Mouse (Mus musculus) hindbrain, postnatal 0 days (tissue): ENCODE data around the gene Aim2. TPM values are rescaled to one million over a fixed set of nuclear protein-coding genes. Genes with fewer than 3 reads are reported as not detected.

Experiments
- ATAC-seq: fragments of 200-750 bp; cut with Nextera tagmentation; 2 replicates; pipeline ENCODE4 v1.8.0; 2017; ENCODE audit warnings: mild to moderate bottlenecking, moderate TSS enrichment, moderate library complexity
- DNase-seq: peaks from one replicate; pipeline ENCODE4 v3.0.0-alpha.2; 2015; ENCODE audit warnings: low spot score
- H3K27ac ChIP-seq: fragments of 300-500 bp; sonication (generic); 2 replicates; pipeline ENCODE4 v1.5.1; 2014; ENCODE audit warnings: mild to moderate bottlenecking
- H3K27me3 ChIP-seq: fragments of 300-500 bp; sonication (generic); 2 replicates; pipeline ENCODE4 v1.6.1; 2014; ENCODE audit warnings: low read length, mixed read lengths; ENCODE audit not compliant: insufficient read depth
- H3K36me3 ChIP-seq: fragments of 300-500 bp; sonication (generic); 2 replicates; pipeline ENCODE4 v1.6.1; 2014; ENCODE audit warnings: low read length, mixed read lengths; ENCODE audit not compliant: insufficient read depth
- H3K4me1 ChIP-seq: fragments of 300-500 bp; sonication (generic); 2 replicates; pipeline ENCODE4 v1.6.1; 2014; ENCODE audit warnings: antibody characterized with exemption, low read length, mixed read lengths; ENCODE audit not compliant: insufficient read depth
- H3K4me2 ChIP-seq: fragments of 300-500 bp; sonication (generic); 2 replicates; pipeline ENCODE4 v1.6.1; 2014; ENCODE audit warnings: low read depth, mild to moderate bottlenecking, low read length, moderate library complexity, mixed read lengths
- H3K4me3 ChIP-seq: fragments of 300-500 bp; sonication (generic); 2 replicates; pipeline ENCODE4 v1.5.1; 2014; ENCODE audit warnings: low read length
- H3K9ac ChIP-seq: fragments of 300-500 bp; sonication (generic); replicated peaks from 2 replicates; pipeline ENCODE4 v1.6.1; 2014; ENCODE audit warnings: mild to moderate bottlenecking, low read length, moderate library complexity, mixed read lengths
- H3K9me3 ChIP-seq: fragments of 300-500 bp; sonication (generic); 2 replicates; pipeline ENCODE4 v1.6.1; 2016; ENCODE audit warnings: low read length, mixed read lengths
- CTCF ChIP-seq: IDR thresholded peaks from 2 replicates; pipeline ENCODE4 v1.5.1; 2016; ENCODE audit warnings: antibody characterized with exemption, control low read depth, low read depth
- WGBS: fragments of 180-500 bp; shearing (Covaris S2); extraction: QIAGEN DNeasy Blood & Tissue Kit; methylation state at CpG from one replicate; pipeline ENCODE4 v1.1.7; 2014; 5-methylcytosine and 5-hydroxymethylcytosine counted together
- polyA plus RNA-seq: library from polyadenylated mRNA; unstranded; fragments of >200 nt; fragmentation: Nextera tagmentation; extraction: Ambion mirVana; gene quantifications from 2 replicates; pipeline ENCODE4 v1.2.1, GENCODE M21; 2015
- total RNA-seq: library from RNA; depleted of rRNA; stranded (reverse); fragments of >200 nt; gene quantifications from 2 replicates; pipeline ENCODE4 v1.2.3, GENCODE M21; 2014

Aim2 gene
- total and polyA plus RNA-seq, 2 experiments from 2014 or later, result 1.4 to 19.1 TPM

DNA sequence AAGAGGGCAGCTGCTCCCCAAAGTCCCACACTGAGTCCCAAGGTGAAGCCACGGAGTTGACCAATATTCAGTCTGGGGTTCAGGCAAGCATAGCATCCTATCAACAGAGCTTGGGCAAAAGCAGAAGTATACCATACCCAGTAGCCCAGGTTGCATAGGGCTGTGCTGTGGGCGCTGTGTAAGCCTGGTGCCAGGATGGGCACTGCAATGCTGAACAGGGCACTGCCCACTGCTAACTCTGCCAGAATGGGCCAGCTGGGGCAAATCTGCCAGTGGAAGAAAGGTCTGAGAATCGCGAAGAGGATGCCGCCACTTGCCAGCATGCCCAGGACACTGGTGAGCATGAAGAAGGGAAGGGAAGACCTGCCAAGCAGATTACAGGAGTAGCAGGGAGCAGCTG is 18.3 kb upstream of the Aim2 start:
- Histone ChIP-seq H3K9ac (no peak overlapping the region), H3K4me2 (no peak overlapping the region), H3K4me1 (no peaks in the 10 kb centered on the region), H3K4me3 (no peak overlapping the region), H3K27me3 (no peaks in the 10 kb centered on the region), H3K27ac (peak overlapping the region; percentile 48; the same call in 1 of the 2 replicates), H3K9me3 (no peaks in the 10 kb centered on the region), H3K36me3 (peaks cover 9% of the 10 kb centered on the region; the same call in 1 of the 2 replicates)
- DNase-seq (peak; percentile 57), ATAC-seq (peak; percentile 69)
- WGBS, result 59% methylated on average over 5 of the region's 5 CpGs
- TF ChIP-seq CTCF, result no peak

DNA sequence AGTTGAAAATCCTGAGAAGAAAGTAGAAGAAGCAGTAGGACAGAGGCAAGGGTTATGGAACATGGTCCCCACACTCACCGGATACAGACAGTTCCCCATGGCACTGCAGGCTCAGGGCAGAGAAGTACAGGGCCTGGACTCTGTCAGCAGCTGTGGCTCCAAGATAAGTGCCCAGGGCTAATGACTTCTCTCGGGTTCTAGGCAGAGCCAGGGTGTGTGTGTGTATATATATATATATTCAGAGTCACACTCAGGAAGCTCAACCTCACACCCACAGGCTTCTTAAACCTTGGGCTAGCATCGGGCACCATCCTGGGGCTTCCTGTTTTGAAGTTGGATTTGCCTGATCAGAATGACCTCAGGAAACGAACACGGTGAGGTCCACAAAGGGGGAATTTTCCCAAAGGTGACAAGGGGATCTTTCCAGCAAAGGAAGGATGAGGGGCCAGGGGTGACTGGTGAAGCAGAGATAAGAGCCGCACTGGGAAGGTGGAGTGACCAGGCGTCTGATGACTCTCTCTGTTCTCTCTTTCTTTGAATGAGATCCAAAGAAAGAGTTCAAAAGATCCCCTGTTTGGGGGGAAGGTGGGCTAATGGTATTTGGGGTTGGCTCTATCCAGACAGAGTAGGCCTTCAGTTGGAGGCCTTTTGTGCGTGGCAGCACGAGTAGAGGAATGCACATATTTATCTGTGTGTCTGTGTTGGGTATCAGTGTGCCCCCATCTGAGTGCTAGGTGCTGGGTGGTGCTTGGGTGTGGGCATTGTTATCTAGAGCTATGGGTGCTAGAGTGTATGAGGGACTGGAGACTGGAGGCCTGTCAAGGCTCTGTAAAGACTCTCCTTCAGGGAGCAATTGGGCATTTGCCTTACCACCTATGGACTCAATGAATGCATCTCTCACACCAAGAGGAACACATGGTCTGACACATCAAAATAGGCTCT is 17.1 kb upstream of the Aim2 start, which contains the start of gene Ackr1:
Gene Ackr1 (minus strand): TSS at position 439 of the 942 bp plus-strand sequence.
- Histone ChIP-seq H3K4me2 (no peak within 1 kb of the TSS), H3K27ac (peak within 1 kb of the TSS; percentile 8; the same call in 1 of the 2 replicates), H3K9ac (no peak within 1 kb of the TSS), H3K4me3 (no peak within 1 kb of the TSS), H3K4me1 (no peaks in the 10 kb centered on the region), H3K36me3 (peaks cover 18% of the 10 kb centered on the region; the same call in 1 of the 2 replicates), H3K27me3 (no peaks in the 10 kb centered on the region), H3K9me3 (no peaks in the 10 kb centered on the region)
- WGBS, result 75% methylated on average over 9 of the region's 9 CpGs
- DNase-seq, result no peak
- ATAC-seq, result no peak
- TF ChIP-seq CTCF, result no peak

DNA sequence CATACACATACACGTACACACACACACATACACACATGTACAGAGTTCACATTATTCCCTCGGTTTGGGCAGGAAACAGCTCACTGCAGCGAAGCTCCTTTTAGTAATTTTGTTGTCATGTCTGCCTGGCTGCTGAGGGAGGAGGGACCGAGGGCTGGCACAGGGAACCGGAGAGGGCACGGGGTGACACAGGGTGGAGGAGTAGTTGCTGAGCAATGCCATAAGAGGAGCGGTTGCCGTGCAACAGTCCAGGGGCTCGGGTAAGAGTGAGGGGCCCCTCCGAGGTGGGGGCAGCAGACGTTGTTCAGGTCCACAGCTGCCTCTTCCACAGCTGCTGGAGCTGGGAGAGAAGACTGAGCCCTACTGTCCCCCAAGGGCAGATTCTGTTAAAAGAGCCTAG is 14.8 kb upstream of the Aim2 start:
- no peaks in the 10 kb centered on the region for H3K9me3 ChIP-seq
- no peak overlapping the region for H3K4me2 ChIP-seq
- no peaks in the 10 kb centered on the region for H3K4me1 ChIP-seq
- TF ChIP-seq CTCF, result no peak
- H3K4me3 ChIP-seq, result no peak overlapping the region
- peaks cover 27% of the 10 kb centered on the region; the same call in 1 of the 2 replicates for H3K36me3 ChIP-seq
- no peak for DNase-seq
- 30% methylated on average over 11 of the region's 11 CpGs for WGBS
- H3K27me3 ChIP-seq, result no peaks in the 10 kb centered on the region
- H3K9ac ChIP-seq, result no peak overlapping the region
- ATAC-seq, result no peak; the same call in 1 of the 2 replicates
- H3K27ac ChIP-seq, result no peak overlapping the region

DNA sequence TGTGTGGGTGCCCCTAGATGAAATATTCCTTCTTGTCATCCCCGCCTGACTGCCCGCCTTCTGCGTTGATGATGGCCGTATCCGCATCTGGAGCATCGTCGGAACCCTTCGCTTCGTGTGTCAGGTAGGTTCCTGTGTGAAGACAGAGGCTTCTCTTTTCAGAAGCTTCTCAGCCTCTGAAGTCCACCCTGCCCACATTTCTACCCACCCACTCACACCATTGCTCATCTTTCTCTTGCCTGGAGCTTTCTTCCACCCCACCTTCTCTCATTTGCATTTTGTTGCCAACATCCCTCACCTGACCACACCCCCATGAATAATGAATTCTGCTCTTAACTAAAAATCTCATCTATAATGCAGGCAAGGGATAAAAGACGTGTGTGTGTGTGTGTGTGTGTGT is 13.7 kb upstream of the Aim2 start:
- Histone ChIP-seq H3K4me3 (no peak overlapping the region), H3K9me3 (no peaks in the 10 kb centered on the region), H3K27me3 (no peaks in the 10 kb centered on the region), H3K4me2 (no peak overlapping the region), H3K36me3 (peaks cover 27% of the 10 kb centered on the region; the same call in 1 of the 2 replicates), H3K9ac (no peak overlapping the region), H3K4me1 (no peaks in the 10 kb centered on the region), H3K27ac (no peak overlapping the region)
- 90% methylated on average over 10 of the region's 10 CpGs for WGBS
- TF ChIP-seq CTCF, result no peak
- DNase-seq (no peak), ATAC-seq (no peak)

DNA sequence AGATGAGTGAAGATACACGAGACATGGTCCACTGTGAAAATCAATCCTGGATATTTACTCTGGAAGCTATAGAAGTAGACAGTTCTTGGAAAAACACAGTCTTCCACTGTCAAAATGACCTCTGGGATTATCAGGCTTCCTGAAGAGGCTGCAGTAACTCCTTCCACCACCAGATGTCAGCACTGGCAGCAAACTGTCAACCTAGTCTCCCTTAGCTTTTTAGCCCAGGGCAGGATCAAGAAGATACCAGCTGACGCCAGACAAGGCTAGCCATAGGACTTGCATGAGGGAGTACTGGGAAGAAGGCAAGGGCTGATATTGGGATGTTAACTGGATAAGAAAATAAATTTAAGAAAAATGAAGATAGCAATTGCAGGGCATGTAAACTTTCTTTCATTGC is 11.1 kb upstream of the Aim2 start:
- Histone ChIP-seq H3K27ac (no peak overlapping the region; the same call in 1 of the 2 replicates), H3K4me2 (no peak overlapping the region), H3K4me3 (no peak overlapping the region), H3K9ac (no peak overlapping the region), H3K27me3 (no peaks in the 10 kb centered on the region), H3K9me3 (no peaks in the 10 kb centered on the region), H3K4me1 (no peaks in the 10 kb centered on the region), H3K36me3 (peaks cover 36% of the 10 kb centered on the region; the same call in 1 of the 2 replicates)
- peak; percentile 96 for TF ChIP-seq CTCF
- peak; percentile 77 for ATAC-seq
- 9% methylated on average over 2 of the region's 2 CpGs for WGBS
- peak; percentile 88 for DNase-seq

DNA sequence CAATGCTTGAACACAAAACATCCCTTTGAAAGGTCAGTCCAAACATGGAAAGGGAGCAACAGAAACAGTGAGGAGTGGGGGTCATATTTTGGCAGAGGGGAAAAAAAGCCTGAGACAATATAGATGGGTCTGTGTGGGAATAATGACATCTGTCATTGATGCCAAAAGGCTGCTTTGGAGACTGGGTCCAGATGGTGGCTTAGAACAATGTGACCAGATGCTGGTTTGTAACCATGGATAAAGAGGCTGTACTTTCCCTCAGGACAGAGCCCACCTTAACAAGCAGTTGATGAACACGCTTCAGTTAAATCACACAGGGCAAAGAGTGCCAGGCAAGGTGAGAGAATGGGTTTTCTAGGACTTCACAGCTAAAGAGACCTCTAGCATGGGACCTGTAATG is 8.3 kb upstream of the Aim2 start:
- Histone ChIP-seq H3K27me3 (no peaks in the 10 kb centered on the region), H3K9ac (no peak overlapping the region), H3K4me3 (no peak overlapping the region), H3K27ac (no peak overlapping the region; the same call in 1 of the 2 replicates), H3K36me3 (peaks cover 32% of the 10 kb centered on the region; the same call in 1 of the 2 replicates), H3K4me2 (no peak overlapping the region), H3K4me1 (no peaks in the 10 kb centered on the region), H3K9me3 (no peaks in the 10 kb centered on the region)
- no peak for TF ChIP-seq CTCF
- 43% methylated on average over 1 of the region's 1 CpGs for WGBS
- peak; percentile 51 for DNase-seq
- peak; percentile 54 for ATAC-seq

DNA sequence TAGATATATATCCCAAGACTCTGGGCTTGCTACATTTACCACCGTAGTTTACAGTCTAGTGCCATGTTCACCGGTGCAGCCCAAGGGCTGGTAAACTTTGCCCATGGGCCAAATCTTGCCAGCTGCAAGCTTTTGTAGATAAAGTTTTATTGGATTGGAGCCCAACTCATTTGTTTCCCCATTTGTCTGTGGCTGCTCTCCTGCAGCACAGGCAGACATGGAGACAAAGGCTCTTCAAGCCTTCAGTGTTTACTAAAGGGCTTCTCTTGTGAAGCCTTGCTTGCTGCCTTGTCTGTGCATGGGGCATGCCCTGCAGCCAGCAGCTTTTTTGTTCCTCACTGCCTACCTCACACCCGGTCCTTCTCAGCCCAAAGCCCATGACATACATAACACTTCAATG is 6.7 kb upstream of the Aim2 start:
- no peak for TF ChIP-seq CTCF

More for the DNA sequence above, 6.7 kb upstream of the Aim2 start:
- Histone ChIP-seq H3K9me3 (no peaks in the 10 kb centered on the region), H3K4me2 (no peak overlapping the region), H3K36me3 (peaks cover 19% of the 10 kb centered on the region; the same call in 1 of the 2 replicates), H3K4me1 (no peaks in the 10 kb centered on the region), H3K27me3 (no peaks in the 10 kb centered on the region), H3K9ac (no peak overlapping the region), H3K27ac (no peak overlapping the region), H3K4me3 (no peak overlapping the region)
- ATAC-seq (no peak), DNase-seq (no peak)
- 32% methylated on average over 3 of the region's 3 CpGs for WGBS
